Mouse (Mus musculus) CD4-positive, CD25-positive, alpha-beta regulatory T cell, adult 2 months (primary cell): Measurements from ENCODE around the gene Mthfd2l.

Experiments
- DNase-seq: peaks from one replicate; pipeline ENCODE4 v3.0.0-alpha.2; 2012; ENCODE audit warnings: low read depth, low spot score

Mthfd2l gene

GRCm38 (mm10) chr5:90945453-90945852 lies 14.5 kb downstream of the Mthfd2l start:
- DNase-seq, result no peak

GRCm38 (mm10) chr5:90949499-90949898 lies 18.6 kb downstream of the Mthfd2l start:
- no peak for DNase-seq

GRCm38 (mm10) chr5:90951475-90951874 lies 20.6 kb downstream of the Mthfd2l start:
- DNase-seq, result peak; percentile 59

GRCm38 (mm10) chr5:90952731-90953481 lies 22.0 kb downstream of the Mthfd2l start:
- peak; percentile 63 for DNase-seq

- DNase-seq, result peak; percentile 63
Measured at GRCm38 (mm10) chr5:90964316-90964715, 33.4 kb downstream of the Mthfd2l start.

GRCm38 (mm10) chr5:90964764-90965163 lies 33.8 kb downstream of the Mthfd2l start:
- DNase-seq, result no peak

- no peak for DNase-seq
Measured at GRCm38 (mm10) chr5:90965386-90965785, 34.5 kb downstream of the Mthfd2l start.

- DNase-seq, result peak; percentile 39
Measured at GRCm38 (mm10) chr5:90977244-90977643, 46.3 kb downstream of the Mthfd2l start.

GRCm38 (mm10) chr5:90980297-90980696 lies 49.4 kb downstream of the Mthfd2l start:
- DNase-seq, result no peak

- no peak for DNase-seq
Measured at GRCm38 (mm10) chr5:90987605-90988004, 56.7 kb downstream of the Mthfd2l start.

- DNase-seq, result no peak
Measured at GRCm38 (mm10) chr5:90988149-90988548, 57.2 kb downstream of the Mthfd2l start.

GRCm38 (mm10) chr5:90988592-90988991 lies 57.7 kb downstream of the Mthfd2l start:
- no peak for DNase-seq

GRCm38 (mm10) chr5:90999942-91000341 lies 69.0 kb downstream of the Mthfd2l start:
- no peak for DNase-seq

- no peak for DNase-seq
Measured at GRCm38 (mm10) chr5:91015216-91015615, 84.3 kb downstream of the Mthfd2l start.

- no peak for DNase-seq
Measured at GRCm38 (mm10) chr5:91023114-91023513, 92.2 kb downstream of the Mthfd2l start.

GRCm38 (mm10) chr5:91027164-91027563 lies 96.2 kb downstream of the Mthfd2l start, which contains the start of gene Epgn:
Gene Epgn, plus strand, starts transcription at chr5:91027464.
- DNase-seq, result no peak

- DNase-seq, result no peak
Measured at GRCm38 (mm10) chr5:91027840-91028239, 96.9 kb downstream of the Mthfd2l start.

- DNase-seq, result no peak
Measured at GRCm38 (mm10) chr5:91030629-91031028, 99.7 kb downstream of the Mthfd2l start.

GRCm38 (mm10) chr5:91035341-91035740 lies 104.4 kb downstream of the Mthfd2l start:
- DNase-seq, result no peak

- DNase-seq, result no peak
Measured at GRCm38 (mm10) chr5:91036628-91037027, 105.7 kb downstream of the Mthfd2l start.

- no peak for DNase-seq
Measured at GRCm38 (mm10) chr5:91037756-91038155, 106.8 kb downstream of the Mthfd2l start.

- peak; percentile 65 for DNase-seq
Measured at GRCm38 (mm10) chr5:91038547-91038946, 107.6 kb downstream of the Mthfd2l start.

GRCm38 (mm10) chr5:91038963-91039362 lies 108.0 kb downstream of the Mthfd2l start:
- DNase-seq, result no peak

GRCm38 (mm10) chr5:91047987-91048386 lies 117.1 kb downstream of the Mthfd2l start:
- DNase-seq, result no peak
